Mouse (Mus musculus) hindbrain, embryonic 16.5 days (tissue): ENCODE results near the gene Galnt6. TPM values are rescaled to one million over a fixed set of nuclear protein-coding genes. Genes with fewer than 3 reads are reported as not detected.

Source experiments
- ATAC-seq: fragments of 200-750 bp; cut with Nextera tagmentation; 2 replicates; pipeline ENCODE4 v1.8.0; 2017; ENCODE audit warnings: moderate TSS enrichment, moderate library complexity
- H3K27ac ChIP-seq: fragments of 300-500 bp; sonication (generic); 2 replicates; pipeline ENCODE4 v1.5.1; 2014; ENCODE audit warnings: low read depth, mild to moderate bottlenecking, control low read depth, low read length, moderate library complexity
- H3K27me3 ChIP-seq: fragments of 300-500 bp; sonication (generic); replicated peaks from 2 replicates; pipeline ENCODE4 v1.6.1; 2014; ENCODE audit warnings: low read length; ENCODE audit not compliant: control insufficient read depth, insufficient read depth
- H3K36me3 ChIP-seq: fragments of 300-500 bp; sonication (generic); 2 replicates; pipeline ENCODE4 v1.6.1; 2014; ENCODE audit warnings: mild to moderate bottlenecking, low read length, moderate library complexity, mixed read lengths; ENCODE audit not compliant: control insufficient read depth, insufficient read depth
- H3K4me1 ChIP-seq: fragments of 300-500 bp; sonication (generic); 2 replicates; pipeline ENCODE4 v1.6.1; 2014; ENCODE audit warnings: low read depth, low read length; ENCODE audit not compliant: control insufficient read depth, insufficient read depth
- H3K4me2 ChIP-seq: fragments of 300-500 bp; sonication (generic); 2 replicates; pipeline ENCODE4 v1.6.1; 2014; ENCODE audit warnings: mild to moderate bottlenecking, low read length, control low read depth, moderate library complexity
- H3K4me3 ChIP-seq: fragments of 300-500 bp; sonication (generic); 2 replicates; pipeline ENCODE4 v1.5.1; 2014; ENCODE audit warnings: mild to moderate bottlenecking, low read length, control low read depth, moderate library complexity
- H3K9ac ChIP-seq: fragments of 300-500 bp; sonication (generic); 2 replicates; pipeline ENCODE4 v1.6.1; 2014; ENCODE audit warnings: low read depth, mild to moderate bottlenecking, control low read depth, low read length, moderate library complexity
- H3K9me3 ChIP-seq: fragments of 300-500 bp; sonication (generic); 2 replicates; pipeline ENCODE4 v1.6.1; 2014; ENCODE audit warnings: mild to moderate bottlenecking, low read length, moderate library complexity; ENCODE audit not compliant: control insufficient read depth
- WGBS: fragments of 180-500 bp; shearing (Covaris S2); extraction: QIAGEN DNeasy Blood & Tissue Kit; methylation state at CpG from one replicate; pipeline ENCODE4 v1.1.7; 2014; 5-methylcytosine and 5-hydroxymethylcytosine counted together
- polyA plus RNA-seq: library from polyadenylated mRNA; unstranded; fragments of >200 nt; fragmentation: Nextera tagmentation; extraction: Ambion mirVana; gene quantifications from 2 replicates; pipeline ENCODE4 v1.2.1, GENCODE M21; 2015

Galnt6 gene
- polyA plus RNA-seq, 1 experiment from 2014 or later: 0.30 TPM

DNA sequence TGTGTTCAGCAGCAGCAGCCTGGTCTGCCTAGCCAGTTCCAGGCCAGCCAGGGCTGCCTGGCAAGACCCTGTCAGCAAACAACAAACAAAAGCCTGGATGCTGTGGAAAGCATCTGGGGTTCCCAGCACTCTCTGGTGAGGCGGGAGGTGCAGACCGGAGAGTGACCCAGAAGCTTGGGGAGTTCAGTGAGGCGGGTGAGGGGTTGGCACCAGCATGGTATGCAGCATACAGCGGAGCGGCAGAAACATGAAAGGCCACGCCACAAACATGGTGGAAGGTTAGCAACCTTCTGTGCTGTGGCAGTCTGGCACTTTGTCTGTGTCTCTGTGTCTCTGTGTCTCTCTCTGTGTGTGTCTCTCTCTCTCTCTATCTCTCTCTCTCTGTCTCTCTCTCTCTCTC, 42.7 kb downstream of the Galnt6 start:
- no peak overlapping the region for H3K4me2 ChIP-seq
- 72% methylated on average over 6 of the region's 6 CpGs for WGBS
- no peaks in the 10 kb centered on the region for H3K4me1 ChIP-seq
- H3K4me3 ChIP-seq: no peak overlapping the region
- no peaks in the 10 kb centered on the region for H3K27me3 ChIP-seq
- H3K36me3 ChIP-seq: no peaks in the 10 kb centered on the region
- H3K9ac ChIP-seq: no peak overlapping the region
- ATAC-seq: no peak
- no peak overlapping the region for H3K27ac ChIP-seq
- H3K9me3 ChIP-seq: peaks cover 2% of the 10 kb centered on the region; the same call in 1 of the 2 replicates

- no peak for ATAC-seq
- Histone ChIP-seq H3K27me3 (no peaks in the 10 kb centered on the region), H3K4me3 (no peak overlapping the region), H3K27ac (no peak overlapping the region), H3K4me1 (no peaks in the 10 kb centered on the region), H3K36me3 (no peaks in the 10 kb centered on the region), H3K9me3 (peaks cover 2% of the 10 kb centered on the region; the same call in 1 of the 2 replicates), H3K4me2 (no peak overlapping the region), H3K9ac (no peak overlapping the region)
- WGBS: 88% methylated on average over 8 of the region's 8 CpGs
These were observed 43.3 kb downstream of the Galnt6 start for GRCm38 (mm10) chr15:100685849-100686248.

DNA sequence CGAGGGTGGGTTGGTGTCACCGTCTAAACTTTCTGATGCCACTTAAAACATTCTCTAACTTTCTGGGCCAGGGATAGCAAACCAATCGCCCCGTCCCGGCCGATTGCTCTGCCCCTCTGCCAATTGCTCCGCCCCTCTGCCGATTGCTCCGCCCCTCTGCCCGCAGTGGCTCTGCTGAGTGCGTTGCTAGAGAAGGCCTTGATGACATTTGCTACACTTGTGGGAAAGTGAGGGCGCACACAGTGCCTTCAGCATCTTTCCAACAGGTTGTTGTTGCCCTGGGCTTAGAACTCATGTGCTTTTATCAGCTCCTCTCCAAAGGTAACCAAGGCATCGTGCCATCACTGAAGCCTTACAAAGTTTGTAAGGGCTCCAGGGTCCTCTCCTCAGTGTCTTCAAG, 43.9 kb downstream of the Galnt6 start:
- 20% methylated on average over 13 of the region's 13 CpGs for WGBS
- H3K4me2 ChIP-seq: no peak overlapping the region
- no peak overlapping the region for H3K9ac ChIP-seq
- no peaks in the 10 kb centered on the region for H3K27me3 ChIP-seq
- no peak for ATAC-seq
- no peak overlapping the region for H3K4me3 ChIP-seq
- no peaks in the 10 kb centered on the region for H3K36me3 ChIP-seq
- peaks cover under 1% of the 10 kb centered on the region; the same call in 1 of the 2 replicates for H3K9me3 ChIP-seq
- no peaks in the 10 kb centered on the region for H3K4me1 ChIP-seq
- no peak overlapping the region for H3K27ac ChIP-seq

DNA sequence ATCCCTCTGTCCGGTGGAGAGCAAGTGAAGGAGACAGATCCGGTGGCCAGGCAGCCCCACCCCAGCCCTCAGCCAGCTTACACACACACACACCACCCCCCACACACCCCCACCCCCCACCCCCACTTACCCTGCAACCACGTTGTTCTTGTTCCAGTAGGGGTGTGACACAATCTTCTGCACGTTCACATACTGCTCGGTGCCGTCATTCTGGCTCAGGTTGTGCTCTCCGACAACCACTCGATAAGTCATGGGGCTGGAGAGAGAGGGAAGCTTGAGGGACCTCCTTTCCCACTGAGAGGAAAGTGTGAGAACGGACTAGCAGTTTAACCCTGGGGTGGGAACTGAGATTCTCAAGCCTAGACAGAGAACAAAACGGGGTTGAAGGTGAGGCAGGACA, 44.7 kb downstream of the Galnt6 start:
- no peak for ATAC-seq
- H3K4me3 ChIP-seq: no peak overlapping the region
- WGBS: 72% methylated on average over 10 of the region's 10 CpGs

GRCm38 (mm10) chr15:100683041-100683440, 46.1 kb downstream of the Galnt6 start:
- WGBS: 43% methylated on average over 2 of the region's 2 CpGs
- no peaks in the 10 kb centered on the region for H3K36me3 ChIP-seq
- no peak for ATAC-seq
- no peak overlapping the region for H3K4me3 ChIP-seq
- no peak overlapping the region for H3K4me2 ChIP-seq
- no peaks in the 10 kb centered on the region for H3K4me1 ChIP-seq
- H3K27ac ChIP-seq: no peak overlapping the region
- H3K9ac ChIP-seq: no peak overlapping the region
- no peaks in the 10 kb centered on the region for H3K9me3 ChIP-seq
- H3K27me3 ChIP-seq: no peaks in the 10 kb centered on the region

More for the DNA sequence above, 44.7 kb downstream of the Galnt6 start:
- Histone ChIP-seq H3K27ac (no peak overlapping the region), H3K27me3 (no peaks in the 10 kb centered on the region), H3K9ac (no peak overlapping the region), H3K4me1 (no peaks in the 10 kb centered on the region), H3K36me3 (no peaks in the 10 kb centered on the region), H3K4me2 (no peak overlapping the region), H3K9me3 (no peaks in the 10 kb centered on the region)

GRCm38 (mm10) chr15:100681770-100682169, 47.4 kb downstream of the Galnt6 start:
- Histone ChIP-seq H3K27me3 (no peaks in the 10 kb centered on the region), H3K27ac (no peak overlapping the region), H3K9ac (no peak overlapping the region), H3K4me2 (no peak overlapping the region), H3K36me3 (no peaks in the 10 kb centered on the region), H3K4me3 (no peak overlapping the region), H3K4me1 (no peaks in the 10 kb centered on the region), H3K9me3 (no peaks in the 10 kb centered on the region)
- 36% methylated on average over 7 of the region's 7 CpGs for WGBS
- ATAC-seq: no peak

- no peaks in the 10 kb centered on the region for H3K36me3 ChIP-seq
- no peaks in the 10 kb centered on the region for H3K4me1 ChIP-seq
- H3K27me3 ChIP-seq: no peaks in the 10 kb centered on the region
- no peaks in the 10 kb centered on the region for H3K9me3 ChIP-seq
- H3K27ac ChIP-seq: no peak overlapping the region
- H3K4me3 ChIP-seq: no peak overlapping the region
- no peak overlapping the region for H3K9ac ChIP-seq
- ATAC-seq: no peak
- 62% methylated on average over 3 of the region's 3 CpGs for WGBS
- H3K4me2 ChIP-seq: no peak overlapping the region
These were observed 48.8 kb downstream of the Galnt6 start for GRCm38 (mm10) chr15:100680381-100680780.

DNA sequence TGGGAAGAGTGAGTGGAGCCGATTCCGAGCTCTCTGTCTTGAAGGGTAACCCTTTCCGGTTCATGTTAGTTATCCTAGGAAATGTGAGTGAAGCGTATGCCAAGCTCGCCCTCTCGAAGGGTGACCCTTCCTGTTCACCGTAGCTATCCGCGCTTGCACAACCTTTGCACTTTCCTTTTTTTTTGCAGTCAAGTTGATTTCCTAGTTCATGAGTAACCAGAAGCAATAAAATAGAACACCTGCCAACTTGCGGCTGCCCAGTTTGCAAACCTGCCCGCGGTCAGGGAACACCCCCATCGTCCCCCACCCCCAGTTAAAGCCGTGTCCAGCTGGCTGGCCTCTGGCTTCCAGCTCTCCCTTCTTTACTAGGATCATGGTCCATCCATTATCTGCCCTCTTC, 50.2 kb downstream of the Galnt6 start:
- WGBS: 91% methylated on average over 14 of the region's 14 CpGs
- Histone ChIP-seq H3K27ac (no peak overlapping the region), H3K9ac (no peak overlapping the region), H3K9me3 (no peaks in the 10 kb centered on the region), H3K36me3 (no peaks in the 10 kb centered on the region), H3K4me2 (no peak overlapping the region), H3K4me3 (no peak overlapping the region), H3K27me3 (no peaks in the 10 kb centered on the region), H3K4me1 (no peaks in the 10 kb centered on the region)
- ATAC-seq: no peak

GRCm38 (mm10) chr15:100678581-100678980, 50.6 kb downstream of the Galnt6 start:
- no peaks in the 10 kb centered on the region for H3K27me3 ChIP-seq
- 84% methylated on average over 12 of the region's 12 CpGs for WGBS
- no peaks in the 10 kb centered on the region for H3K36me3 ChIP-seq
- H3K9ac ChIP-seq: no peak overlapping the region
- no peak for ATAC-seq
- no peak overlapping the region for H3K4me3 ChIP-seq
- no peak overlapping the region for H3K4me2 ChIP-seq
- no peak overlapping the region for H3K27ac ChIP-seq
- no peaks in the 10 kb centered on the region for H3K9me3 ChIP-seq
- H3K4me1 ChIP-seq: no peaks in the 10 kb centered on the region

- no peak overlapping the region for H3K4me3 ChIP-seq
- no peaks in the 10 kb centered on the region for H3K36me3 ChIP-seq
- no peak overlapping the region for H3K4me2 ChIP-seq
- ATAC-seq: no peak
- H3K9me3 ChIP-seq: no peaks in the 10 kb centered on the region
- H3K9ac ChIP-seq: no peak overlapping the region
- H3K27me3 ChIP-seq: no peaks in the 10 kb centered on the region
- no peak overlapping the region for H3K27ac ChIP-seq
- no peaks in the 10 kb centered on the region for H3K4me1 ChIP-seq
- 83% methylated on average over 8 of the region's 8 CpGs for WGBS
These were observed 51.5 kb downstream of the Galnt6 start for GRCm38 (mm10) chr15:100677675-100678074.
